Mouse (Mus musculus): ENCODE data around the gene Cks1b. TPM values are rescaled to one million over a fixed set of nuclear protein-coding genes. Genes with fewer than 3 reads are reported as not detected.

Cks1b gene
- polyA plus RNA-seq, 1 experiment from 2014 or later = 291 TPM

GRCm38 (mm10) chr3:89384331-89385076 lies 33.7 kb downstream of the Cks1b start:
- 47% methylated on average over 12 of the region's 12 CpGs for WGBS

GRCm38 (mm10) chr3:89383651-89384255 lies 34.4 kb downstream of the Cks1b start:
- Histone ChIP-seq H3K36me3 (no peaks in the 10 kb centered on the region), H3K27ac (replicated peaks) (no peak overlapping the region), H3K4me3 (no peak overlapping the region), H3K9ac (replicated peaks) (no peak overlapping the region), H3K27me3 (peaks cover 11% of the 10 kb centered on the region), H3K4me2 (replicated peaks) (no peak overlapping the region), H3K9me3 (no peaks in the 10 kb centered on the region), H3K4me1 (peaks cover 16% of the 10 kb centered on the region)
- 91% methylated on average over 5 of the region's 5 CpGs for WGBS
- ATAC-seq (ENCODE audit: low FRiP score, low read depth) = no peak

More at GRCm38 (mm10) chr3:89384331-89385076, 33.7 kb downstream of the Cks1b start:
- H3K9ac ChIP-seq (replicated peaks) = no peak overlapping the region
- 0 out of 2 replicates have a peak, but pooled peaks have one; percentile 39 for ATAC-seq (ENCODE audit: low FRiP score, low read depth)
- peaks cover 12% of the 10 kb centered on the region; the same call in 1 of the 2 replicates for H3K4me1 ChIP-seq
- H3K27me3 ChIP-seq = peaks cover 11% of the 10 kb centered on the region
- H3K9me3 ChIP-seq = no peaks in the 10 kb centered on the region
- H3K4me2 ChIP-seq (replicated peaks) = no peak overlapping the region
- H3K4me3 ChIP-seq = no peak overlapping the region
- no peaks in the 10 kb centered on the region for H3K36me3 ChIP-seq
- H3K27ac ChIP-seq (replicated peaks) = no peak overlapping the region; the same call in 1 of the 2 replicates

DNA sequence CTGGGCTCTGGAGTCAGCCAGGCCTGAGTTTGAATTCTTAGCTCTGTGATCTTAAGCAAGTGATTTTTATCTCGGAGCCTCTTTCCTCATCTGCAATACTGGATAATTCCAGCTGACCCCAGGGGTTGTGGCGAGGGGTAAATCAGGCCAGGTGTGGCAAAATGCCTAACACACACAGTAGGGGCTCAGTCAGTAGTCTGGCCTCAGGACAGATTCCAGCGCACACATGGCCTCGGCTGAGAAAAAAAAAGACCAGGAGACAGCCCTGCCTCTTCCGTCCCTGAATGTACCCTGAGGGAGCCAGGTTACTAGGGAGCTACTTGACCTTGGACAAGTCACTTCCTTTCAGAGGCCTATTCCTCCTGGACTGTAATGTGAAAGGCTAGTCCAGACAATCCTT lies 35.2 kb downstream of the Cks1b start:
- 84% methylated on average over 5 of the region's 5 CpGs for WGBS
- no peak overlapping the region for H3K4me3 ChIP-seq
- H3K9ac ChIP-seq (replicated peaks) = no peak overlapping the region
- no peaks in the 10 kb centered on the region for H3K36me3 ChIP-seq
- H3K27me3 ChIP-seq = peaks cover 8% of the 10 kb centered on the region
- H3K9me3 ChIP-seq = no peaks in the 10 kb centered on the region
- peaks cover 24% of the 10 kb centered on the region for H3K4me1 ChIP-seq
- no peak overlapping the region for H3K4me2 ChIP-seq (replicated peaks)
- no peak overlapping the region for H3K27ac ChIP-seq (replicated peaks)
- no peak for ATAC-seq (ENCODE audit: low FRiP score, low read depth)

GRCm38 (mm10) chr3:89382033-89382882 lies 35.9 kb downstream of the Cks1b start:
- H3K36me3 ChIP-seq = no peaks in the 10 kb centered on the region
- peaks cover 27% of the 10 kb centered on the region for H3K4me1 ChIP-seq
- no peak overlapping the region for H3K4me3 ChIP-seq
- ATAC-seq (ENCODE audit: low FRiP score, low read depth) = no peak
- no peak overlapping the region for H3K4me2 ChIP-seq (replicated peaks)
- H3K9me3 ChIP-seq = no peaks in the 10 kb centered on the region
- WGBS = 88% methylated on average over 9 of the region's 9 CpGs
- no peak overlapping the region for H3K9ac ChIP-seq (replicated peaks)
- peaks cover 3% of the 10 kb centered on the region for H3K27me3 ChIP-seq
- H3K27ac ChIP-seq (replicated peaks) = no peak overlapping the region

GRCm38 (mm10) chr3:89381233-89381632 lies 37.0 kb downstream of the Cks1b start:
- Histone ChIP-seq H3K4me2 (replicated peaks) (no peak overlapping the region), H3K27me3 (peaks cover 2% of the 10 kb centered on the region; the same call in 1 of the 2 replicates), H3K9me3 (no peaks in the 10 kb centered on the region), H3K4me3 (no peak overlapping the region), H3K9ac (replicated peaks) (no peak overlapping the region), H3K4me1 (peaks cover 24% of the 10 kb centered on the region), H3K36me3 (no peaks in the 10 kb centered on the region), H3K27ac (replicated peaks) (no peak overlapping the region)
- 81% methylated on average over 11 of the region's 11 CpGs for WGBS
- ATAC-seq (ENCODE audit: low FRiP score, low read depth) = no peak

DNA sequence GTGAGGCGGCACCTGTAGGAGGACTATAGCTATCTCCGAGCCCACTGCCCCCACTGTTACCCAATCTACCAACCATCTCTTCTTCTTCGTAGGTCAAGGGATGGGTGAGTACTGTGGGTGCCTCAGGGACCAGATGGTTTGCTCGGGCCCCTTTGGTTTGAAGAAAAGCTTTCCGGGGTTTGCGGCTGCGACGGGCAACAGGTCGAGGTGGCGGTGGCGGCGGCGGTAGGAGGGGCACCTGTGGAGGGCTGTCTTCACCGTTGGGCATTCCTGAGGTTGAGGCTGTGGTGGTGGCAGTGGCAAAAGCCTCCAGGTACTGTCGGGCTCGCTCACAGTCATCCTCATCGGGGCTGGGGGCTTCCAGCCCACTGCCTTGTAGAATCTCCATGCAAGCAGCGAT lies 37.5 kb downstream of the Cks1b start:
- Histone ChIP-seq H3K27ac (replicated peaks) (no peak overlapping the region), H3K9me3 (no peaks in the 10 kb centered on the region), H3K4me2 (replicated peaks) (no peak overlapping the region), H3K9ac (replicated peaks) (no peak overlapping the region), H3K4me1 (peaks cover 24% of the 10 kb centered on the region), H3K27me3 (peaks cover 2% of the 10 kb centered on the region; the same call in 1 of the 2 replicates), H3K4me3 (no peak overlapping the region), H3K36me3 (no peaks in the 10 kb centered on the region)
- no peak for ATAC-seq (ENCODE audit: low FRiP score, low read depth)
- 96% methylated on average over 18 of the region's 18 CpGs for WGBS

- ATAC-seq (ENCODE audit: low FRiP score, low read depth) = no peak
- Histone ChIP-seq H3K27ac (replicated peaks) (no peak overlapping the region), H3K4me3 (no peak overlapping the region), H3K4me2 (replicated peaks) (no peak overlapping the region), H3K4me1 (peaks cover 24% of the 10 kb centered on the region), H3K27me3 (peaks cover 2% of the 10 kb centered on the region; the same call in 1 of the 2 replicates), H3K9me3 (no peaks in the 10 kb centered on the region), H3K36me3 (no peaks in the 10 kb centered on the region), H3K9ac (replicated peaks) (no peak overlapping the region)
- WGBS = 94% methylated on average over 14 of the region's 14 CpGs
Observed at GRCm38 (mm10) chr3:89380291-89380690, 37.9 kb downstream of the Cks1b start.

- Histone ChIP-seq H3K4me3 (no peak overlapping the region), H3K9me3 (no peaks in the 10 kb centered on the region), H3K4me2 (replicated peaks) (no peak overlapping the region), H3K9ac (replicated peaks) (no peak overlapping the region), H3K4me1 (peaks cover 17% of the 10 kb centered on the region), H3K27ac (replicated peaks) (no peak overlapping the region), H3K36me3 (no peaks in the 10 kb centered on the region), H3K27me3 (peaks cover 2% of the 10 kb centered on the region; the same call in 1 of the 2 replicates)
- ATAC-seq (ENCODE audit: low FRiP score, low read depth) = no peak
- WGBS = 90% methylated on average over 31 of the region's 31 CpGs
Observed at GRCm38 (mm10) chr3:89379388-89380131, 38.6 kb downstream of the Cks1b start.

GRCm38 (mm10) chr3:89378394-89379067 lies 39.7 kb downstream of the Cks1b start:
- peak overlapping the region; percentile 80 for H3K9ac ChIP-seq (replicated peaks)
- H3K27ac ChIP-seq (replicated peaks) = peak overlapping the region; percentile 67
- ATAC-seq (ENCODE audit: low FRiP score, low read depth) = peak; percentile 87
- 0 out of 2 replicates have a peak, but pooled peaks cover 2% of the 10 kb centered on the region for H3K27me3 ChIP-seq
- peaks cover 15% of the 10 kb centered on the region for H3K4me1 ChIP-seq
- no peaks in the 10 kb centered on the region for H3K36me3 ChIP-seq
- no peaks in the 10 kb centered on the region for H3K9me3 ChIP-seq
- WGBS = 1% methylated on average over 29 of the region's 29 CpGs
- H3K4me2 ChIP-seq (replicated peaks) = peak overlapping the region; percentile 89
- peak overlapping the region; percentile 59 for H3K4me3 ChIP-seq

- H3K4me2 ChIP-seq (replicated peaks) = peak overlapping the region; percentile 89; the same call in 1 of the 2 replicates
- 65% methylated on average over 4 of the region's 4 CpGs for WGBS
Observed at GRCm38 (mm10) chr3:89377831-89378230, 40.4 kb downstream of the Cks1b start.

More at GRCm38 (mm10) chr3:89377831-89378230, 40.4 kb downstream of the Cks1b start:
- no peaks in the 10 kb centered on the region for H3K36me3 ChIP-seq
- no peak overlapping the region for H3K27ac ChIP-seq (replicated peaks)
- no peaks in the 10 kb centered on the region for H3K9me3 ChIP-seq
- no peak overlapping the region for H3K9ac ChIP-seq (replicated peaks)
- H3K4me1 ChIP-seq = peaks cover 15% of the 10 kb centered on the region
- peak overlapping the region; percentile 59; the same call in 1 of the 2 replicates for H3K4me3 ChIP-seq
- no peak; the same call in 1 of the 2 replicates for ATAC-seq (ENCODE audit: low FRiP score, low read depth)
- H3K27me3 ChIP-seq = 0 out of 2 replicates have a peak, but pooled peaks cover 2% of the 10 kb centered on the region

Data from midbrain, embryonic 12.5 days (tissue).